Mouse (Mus musculus) liver, embryonic 14.5 days (tissue): ENCODE results near the gene Fam186b. TPM values are rescaled to one million over a fixed set of nuclear protein-coding genes. Genes with fewer than 3 reads are reported as not detected.
A peak's percentile ranks its signal among the peaks of the same experiment; 100 is the strongest.

ENCODE experiments used
- ATAC-seq: fragments of 200-750 bp; cut with Nextera tagmentation; 2 replicates; pipeline ENCODE4 v1.8.0; 2017; ENCODE audit warnings: moderate number of reproducible peaks, mild to moderate bottlenecking, moderate library complexity; ENCODE audit not compliant: insufficient read depth
- DNase-seq, 3 experiments: peaks; one replicate each; pipeline ENCODE4 v3.0.0-alpha.2; 2012 to 2013; ENCODE audit warnings: low read depth in 3 of 3, low spot score in 3 of 3
- H3K27ac ChIP-seq: fragments of 300-500 bp; sonication (generic); 2 replicates; pipeline ENCODE4 v1.5.1; 2014; ENCODE audit warnings: moderate library complexity, mild to moderate bottlenecking, control low read depth, inconsistent platforms
- H3K27me3 ChIP-seq: fragments of 300-500 bp; sonication (generic); 2 replicates; pipeline ENCODE4 v1.6.1; 2014; ENCODE audit warnings: mild to moderate bottlenecking, low read length, moderate library complexity; ENCODE audit not compliant: control insufficient read depth, insufficient read depth
- H3K36me3 ChIP-seq: fragments of 300-500 bp; sonication (generic); replicated peaks from 2 replicates; pipeline ENCODE4 v1.6.1; 2014; ENCODE audit warnings: low read depth; ENCODE audit not compliant: control insufficient read depth, insufficient read depth
- H3K4me1 ChIP-seq, 2 experiments: fragments of 200-500 bp in 1 of 2; fragments of 300-500 bp in 1 of 2; sonication (generic) in 1 of 2; replicated peaks; 2 replicates each; pipeline ENCODE4 v1.6.1; 2012 to 2014; ENCODE audit warnings: antibody characterized with exemption in 1 of 2, inconsistent platforms in 1 of 2, low read length in 1 of 2; ENCODE audit not compliant: control insufficient read depth in 2 of 2, insufficient read depth in 2 of 2
- H3K4me2 ChIP-seq: fragments of 300-500 bp; sonication (generic); 2 replicates; pipeline ENCODE4 v1.6.1; 2014; ENCODE audit warnings: low read depth, mild to moderate bottlenecking, control low read depth, moderate library complexity
- H3K4me3 ChIP-seq, 2 experiments: fragments of 200-500 bp in 1 of 2; fragments of 300-500 bp in 1 of 2; sonication (generic) in 1 of 2; 2 replicates each; pipeline ENCODE4 v1.5.1; 2012 to 2014; ENCODE audit warnings: low read depth in 2 of 2, low read length in 2 of 2, mild to moderate bottlenecking in 2 of 2, control low read depth in 1 of 2, inconsistent platforms in 1 of 2, moderate library complexity in 1 of 2; ENCODE audit not compliant: insufficient read depth in 1 of 2
- H3K9ac ChIP-seq: fragments of 300-500 bp; sonication (generic); replicated peaks from 2 replicates; pipeline ENCODE4 v1.6.1; 2014; ENCODE audit warnings: mild to moderate bottlenecking, control low read depth, moderate library complexity
- H3K9me3 ChIP-seq: fragments of 300-500 bp; sonication (generic); 2 replicates; pipeline ENCODE4 v1.6.1; 2016; ENCODE audit warnings: low read length, mixed read lengths; ENCODE audit not compliant: control insufficient read depth
- CTCF ChIP-seq: IDR thresholded peaks from 2 replicates; pipeline ENCODE4 v1.5.1; 2016; ENCODE audit warnings: antibody characterized with exemption, low read depth, control low read depth
- EP300 ChIP-seq: IDR thresholded peaks from 2 replicates; pipeline ENCODE4 v1.6.1; 2016; ENCODE audit warnings: antibody characterized with exemption, low read depth
- WGBS: fragments of 180-500 bp; shearing (Covaris S2); extraction: QIAGEN DNeasy Blood & Tissue Kit; methylation state at CpG from one replicate; pipeline ENCODE4 v1.1.7; 2014; ENCODE audit not compliant: insufficient replicate concordance; 5-methylcytosine and 5-hydroxymethylcytosine counted together
- polyA plus RNA-seq, 2 experiments: library from polyadenylated mRNA; depleted of rRNA in 1 of 2; stranded (reverse) in 1 of 2; unstranded in 1 of 2; fragments of >200 nt; fragmentation: Nextera tagmentation in 1 of 2; extraction: Ambion mirVana in 1 of 2; gene quantifications; 2 replicates each; pipeline versions ENCODE4 v1.2.1 to v1.2.3; 2012 to 2014

The Fam186b gene
- polyA plus RNA-seq, 2 experiments = 0.01 TPM; not detected in 1

DNA sequence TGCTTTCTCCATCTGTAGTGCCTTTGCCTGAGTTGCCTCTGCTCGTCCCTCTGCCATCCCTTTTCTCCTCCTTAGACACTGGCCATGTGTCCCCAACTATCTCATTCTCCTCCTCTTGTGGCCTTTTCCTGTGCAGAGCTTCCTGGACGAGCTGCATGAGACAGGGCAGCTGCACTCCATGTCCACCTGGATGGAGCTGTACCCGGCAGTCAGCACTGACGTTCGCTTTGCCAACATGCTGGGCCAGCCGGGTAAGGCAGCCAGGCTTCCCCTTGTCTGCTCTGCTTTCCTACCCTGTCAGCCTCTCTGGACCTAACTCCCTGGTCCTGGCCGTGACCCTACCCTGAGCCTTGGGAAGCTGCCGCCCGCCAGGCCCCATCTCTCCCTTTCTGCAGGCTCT, 13.9 kb upstream of the Fam186b start:
- no peak overlapping the region for H3K4me3 ChIP-seq
- H3K36me3 ChIP-seq = no peaks in the 10 kb centered on the region
- no peaks in the 10 kb centered on the region for H3K9me3 ChIP-seq
- no peak for DNase-seq
- H3K9ac ChIP-seq = no peak overlapping the region
- no peak overlapping the region for H3K27ac ChIP-seq
- no peak for ATAC-seq
- TF ChIP-seq EP300 = no peak
- TF ChIP-seq CTCF = no peak
- 72% methylated on average over 9 of the region's 9 CpGs for WGBS
- H3K4me1 ChIP-seq = no peaks in the 10 kb centered on the region
- no peaks in the 10 kb centered on the region for H3K27me3 ChIP-seq
- H3K4me2 ChIP-seq = no peak overlapping the region

- 84% methylated on average over 9 of the region's 9 CpGs for WGBS
- H3K36me3 ChIP-seq = no peaks in the 10 kb centered on the region
- ATAC-seq = no peak
Measured at GRCm38 (mm10) chr15:99307476-99307875, 11.8 kb upstream of the Fam186b start.

GRCm38 (mm10) chr15:99296213-99296612, 525 bp upstream of the Fam186b start:
- Histone ChIP-seq H3K9me3 (no peaks in the 10 kb centered on the region), H3K27ac (no peak overlapping the region), H3K4me2 (no peak overlapping the region), H3K4me3 (no peak overlapping the region), H3K4me1 (peaks cover 0 to 10% of the 10 kb centered on the region in 2 experiments; a peak in 3 of 4 replicates), H3K36me3 (no peaks in the 10 kb centered on the region), H3K27me3 (no peaks in the 10 kb centered on the region), H3K9ac (no peak overlapping the region)
- 43% methylated on average over 5 of the region's 5 CpGs for WGBS
- DNase-seq = no peak
- no peak for ATAC-seq
- TF ChIP-seq CTCF = no peak
- no peak for TF ChIP-seq EP300

More at GRCm38 (mm10) chr15:99307476-99307875, 11.8 kb upstream of the Fam186b start:
- Histone ChIP-seq H3K9me3 (no peaks in the 10 kb centered on the region), H3K4me3 (no peak overlapping the region), H3K4me2 (no peak overlapping the region), H3K27me3 (no peaks in the 10 kb centered on the region), H3K9ac (no peak overlapping the region), H3K27ac (no peak overlapping the region), H3K4me1 (no peaks in the 10 kb centered on the region)
- no peak for DNase-seq
- TF ChIP-seq CTCF (no peak), EP300 (no peak)

GRCm38 (mm10) chr15:99294813-99295374, 794 bp downstream of the Fam186b start, which contains the start of gene Prpf40b:
Gene Prpf40b, plus strand, starts transcription at chr15:99295087.
- WGBS = under 1% methylated on average over 60 of the region's 64 CpGs
- Histone ChIP-seq H3K4me3 (peak within 1 kb of the TSS; percentile 76 to 77), H3K27ac (no peak within 1 kb of the TSS), H3K4me1 (peaks cover 0 to 10% of the 10 kb centered on the region in 2 experiments; a peak in 3 of 4 replicates), H3K36me3 (no peaks in the 10 kb centered on the region), H3K27me3 (no peaks in the 10 kb centered on the region), H3K4me2 (peak within 1 kb of the TSS; percentile 84), H3K9me3 (no peaks in the 10 kb centered on the region), H3K9ac (peak within 1 kb of the TSS; percentile 53)
- TF ChIP-seq EP300 (no peak), CTCF (0 out of 2 replicates have a peak, but pooled peaks have one; percentile 36)
- peak; percentile 53 to 55 (median 55) for DNase-seq
- ATAC-seq = peak; percentile 96

- DNase-seq = no peak
- H3K27me3 ChIP-seq = no peaks in the 10 kb centered on the region
- no peaks in the 10 kb centered on the region for H3K36me3 ChIP-seq
- H3K9ac ChIP-seq = peak overlapping the region; percentile 51
- H3K9me3 ChIP-seq = no peaks in the 10 kb centered on the region
- no peak for TF ChIP-seq CTCF
- no peak for TF ChIP-seq EP300
- H3K4me3 ChIP-seq = peak overlapping the region; percentile 76 to 77
- WGBS = 7% methylated on average over 16 of the region's 16 CpGs
- ATAC-seq = peak; percentile 13
- H3K27ac ChIP-seq = no peak overlapping the region
- H3K4me1 ChIP-seq = peaks cover 0 to 10% of the 10 kb centered on the region in 2 experiments; a peak in 3 of 4 replicates
- H3K4me2 ChIP-seq = peak overlapping the region; percentile 84
Measured at GRCm38 (mm10) chr15:99294287-99294686, 1.4 kb downstream of the Fam186b start.
